Mouse (Mus musculus): ENCODE measurements around the gene Cmah. TPM values are rescaled to one million over a fixed set of nuclear protein-coding genes. Genes with fewer than 3 reads are reported as not detected.

The Cmah gene
- total RNA-seq, 2 experiments from 2014 or later, result 1.3 to 2.3 TPM

GRCm38 (mm10) chr13:24507156-24507555 lies 180.0 kb downstream of the Cmah start:
- ATAC-seq (replicated peaks; ENCODE audit: poor library complexity), result no peak

DNA sequence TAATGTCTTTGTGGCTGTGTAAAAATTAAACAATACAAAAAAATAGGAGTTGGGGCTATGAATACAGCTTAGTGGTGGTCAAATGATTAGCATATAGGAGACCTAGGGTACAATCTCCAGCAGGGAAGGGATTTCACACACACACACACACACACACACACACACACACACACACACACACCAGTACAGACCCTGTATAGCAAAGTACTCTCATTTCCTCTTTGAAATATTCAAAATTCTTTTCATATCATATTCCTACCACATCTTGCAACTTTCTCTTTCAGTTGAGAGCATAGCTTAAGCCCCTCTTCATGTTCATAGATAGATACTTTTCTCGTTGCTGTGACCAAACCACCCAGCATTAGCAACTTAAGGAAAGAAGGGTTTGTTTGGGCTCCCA lies 181.7 kb downstream of the Cmah start:
- ATAC-seq (replicated peaks; ENCODE audit: poor library complexity), result 0 out of 2 replicates have a peak, but pooled peaks have one; percentile 44

- ATAC-seq (replicated peaks; ENCODE audit: poor library complexity), result peak; percentile 61
Measured at GRCm38 (mm10) chr13:24511367-24511766, 184.2 kb downstream of the Cmah start.

GRCm38 (mm10) chr13:24511932-24512520 lies 184.8 kb downstream of the Cmah start:
- no peak for ATAC-seq (replicated peaks; ENCODE audit: poor library complexity)

DNA sequence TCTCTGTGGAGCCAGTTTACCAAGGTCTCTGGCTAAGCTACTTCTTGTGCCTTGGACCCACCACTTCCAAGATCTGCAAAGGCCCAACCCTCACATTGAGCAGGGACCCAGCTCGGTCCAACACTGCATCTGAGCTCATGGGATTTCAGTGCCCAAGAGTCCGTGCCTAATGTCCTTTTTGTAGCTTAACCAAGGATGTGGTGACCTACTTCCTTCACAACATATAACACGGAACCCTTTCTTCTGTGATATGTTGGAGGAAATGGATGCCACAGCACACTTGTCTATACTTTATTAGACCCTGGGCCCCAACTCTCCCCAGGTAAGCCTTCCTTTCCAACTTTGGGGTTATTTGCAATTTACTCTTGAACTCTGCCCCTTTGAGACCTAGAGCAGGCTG lies 186.5 kb downstream of the Cmah start:
- ATAC-seq (replicated peaks; ENCODE audit: poor library complexity), result no peak

DNA sequence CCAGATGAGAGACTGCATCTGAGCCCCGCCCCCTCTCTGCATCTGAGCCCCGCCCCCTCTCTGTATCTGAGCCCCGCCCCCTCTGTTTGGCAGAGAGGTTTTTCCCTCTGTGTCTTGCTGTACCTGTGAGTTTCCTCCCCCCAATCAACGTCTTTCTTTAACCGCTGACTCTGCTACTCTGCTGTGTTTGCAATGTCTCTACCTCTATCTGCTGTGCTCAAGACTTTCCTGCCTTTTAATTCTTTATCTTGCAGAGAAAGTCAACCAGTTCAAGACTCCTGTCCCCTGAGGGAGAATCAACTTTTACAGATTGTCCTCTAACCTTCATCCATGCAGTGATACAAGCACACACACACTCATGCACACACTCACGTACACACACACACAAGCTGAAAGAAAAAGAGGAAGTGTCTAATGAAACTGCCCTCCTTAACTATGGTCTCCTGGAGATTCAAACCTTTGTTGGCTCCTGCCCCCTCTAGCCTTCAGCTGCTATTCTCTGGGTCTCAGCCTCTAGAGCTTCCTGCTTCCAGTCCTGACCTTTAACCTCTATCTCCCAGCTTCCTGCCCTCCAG lies 188.0 kb downstream of the Cmah start:
- peak; percentile 67 for ATAC-seq (replicated peaks; ENCODE audit: poor library complexity)

GRCm38 (mm10) chr13:24517757-24518156 lies 190.6 kb downstream of the Cmah start:
- ATAC-seq (replicated peaks; ENCODE audit: poor library complexity), result no peak

GRCm38 (mm10) chr13:24518887-24519286 lies 191.7 kb downstream of the Cmah start:
- ATAC-seq (replicated peaks; ENCODE audit: poor library complexity), result peak; percentile 60

DNA sequence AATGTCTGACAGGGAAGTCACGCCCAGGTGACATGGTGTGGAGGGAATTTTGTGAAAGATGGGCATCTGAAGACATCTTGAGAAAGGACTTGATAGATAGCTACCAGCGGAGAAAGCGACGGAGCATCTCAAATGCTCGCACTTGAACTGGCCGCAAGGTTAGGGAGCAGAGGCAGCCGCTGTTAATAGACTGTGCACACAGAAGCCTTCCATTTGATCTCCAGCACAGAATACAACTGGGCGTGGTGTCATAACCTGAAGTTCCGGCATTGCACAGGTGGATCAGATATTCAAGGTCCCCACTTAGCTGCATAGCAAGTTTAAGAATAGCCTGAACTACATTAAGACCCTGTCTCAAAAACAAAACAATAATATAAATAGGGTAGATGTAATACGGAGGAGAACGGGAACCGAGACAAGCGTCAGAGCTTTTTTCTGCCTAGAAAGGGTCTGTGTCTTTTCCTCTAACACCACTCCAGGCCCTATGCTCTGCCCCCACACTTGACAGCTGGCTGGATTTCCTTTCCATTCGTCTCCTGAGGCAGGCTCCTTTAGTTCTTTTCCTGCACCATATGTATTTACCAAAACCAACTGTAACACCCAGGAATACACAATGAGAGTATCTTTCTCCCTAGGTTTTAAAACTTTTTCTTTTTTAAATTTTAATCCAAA lies 192.9 kb downstream of the Cmah start:
- no peak for ATAC-seq (replicated peaks; ENCODE audit: poor library complexity)

DNA sequence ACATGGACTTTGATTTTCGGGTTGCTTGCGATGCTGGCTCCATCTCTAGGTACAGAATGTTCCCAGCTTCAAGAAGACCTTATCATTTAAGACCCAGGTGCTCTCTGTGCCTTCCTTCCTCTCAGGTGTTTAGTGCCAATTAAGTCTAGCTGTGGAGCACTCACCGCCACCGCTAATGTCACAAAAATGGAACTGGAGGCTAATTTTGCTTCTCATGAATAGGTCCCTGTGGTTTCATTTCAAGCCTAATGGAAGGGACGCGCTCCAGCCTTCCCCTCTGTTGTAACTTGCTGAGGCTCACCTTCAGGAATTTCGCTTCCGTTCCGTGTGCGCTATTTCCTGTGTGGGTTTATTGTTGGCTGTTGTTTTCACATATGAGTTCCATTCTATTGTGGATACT lies 193.6 kb downstream of the Cmah start:
- no peak for ATAC-seq (replicated peaks; ENCODE audit: poor library complexity)

GRCm38 (mm10) chr13:24521446-24522342 lies 194.5 kb downstream of the Cmah start:
- no peak for ATAC-seq (replicated peaks; ENCODE audit: poor library complexity)

DNA sequence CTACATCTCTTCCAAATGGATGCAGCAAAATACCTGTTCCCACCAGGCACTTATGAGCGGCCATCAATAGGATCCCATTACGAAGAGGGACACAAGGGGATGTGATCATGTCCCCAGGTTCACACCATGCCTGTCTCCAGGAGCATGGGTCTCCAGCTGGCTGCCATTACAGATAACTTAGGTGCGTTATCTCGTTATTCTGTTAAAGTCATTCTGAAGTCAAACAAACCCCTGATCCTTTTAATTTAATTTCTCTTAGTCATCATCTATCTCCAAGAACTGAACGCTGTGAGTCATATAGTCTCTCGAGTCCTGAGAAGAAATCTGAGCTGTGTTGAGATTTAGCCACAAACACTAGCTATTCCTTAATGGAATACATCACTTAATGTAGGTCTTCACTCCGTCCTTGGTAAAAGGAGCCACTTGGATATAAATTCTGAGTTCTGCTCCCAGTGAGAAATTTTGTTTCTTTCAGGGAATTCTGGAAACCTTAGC lies 195.2 kb downstream of the Cmah start:
- no peak for ATAC-seq (replicated peaks; ENCODE audit: poor library complexity)

DNA sequence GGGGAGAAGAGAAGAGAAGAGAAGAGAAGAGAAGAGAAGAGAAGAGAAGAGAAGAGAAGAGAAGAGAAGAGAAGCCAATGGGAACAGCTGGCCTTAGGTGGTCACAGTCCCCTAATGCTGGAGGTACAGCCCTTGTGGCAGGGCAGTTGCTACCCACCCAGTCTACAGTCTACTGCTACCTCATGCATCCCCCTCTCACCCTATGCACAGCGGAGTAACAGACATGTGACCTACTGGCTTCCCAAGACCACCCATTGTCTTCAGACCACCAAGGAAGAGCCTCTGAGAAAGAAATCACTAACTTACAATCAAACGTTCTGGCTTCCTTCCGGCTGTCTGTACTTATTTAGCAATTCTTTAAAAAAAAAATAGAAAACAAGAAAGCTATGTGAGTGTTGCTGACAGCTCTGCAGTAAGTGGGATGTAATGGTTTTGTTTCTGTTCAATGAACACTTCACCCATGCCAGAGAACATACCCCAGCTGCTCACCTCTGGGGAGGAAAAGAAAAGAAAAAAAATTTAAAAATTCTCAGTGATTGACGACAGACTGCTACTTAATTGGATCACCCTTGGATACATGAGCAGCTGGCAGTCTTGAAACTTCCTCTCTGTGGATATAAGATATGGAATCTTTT lies 196.5 kb downstream of the Cmah start:
- ATAC-seq (replicated peaks; ENCODE audit: poor library complexity), result no peak

- peak; percentile 53 for ATAC-seq (replicated peaks; ENCODE audit: poor library complexity)
Measured at GRCm38 (mm10) chr13:24524468-24524867, 197.3 kb downstream of the Cmah start.

DNA sequence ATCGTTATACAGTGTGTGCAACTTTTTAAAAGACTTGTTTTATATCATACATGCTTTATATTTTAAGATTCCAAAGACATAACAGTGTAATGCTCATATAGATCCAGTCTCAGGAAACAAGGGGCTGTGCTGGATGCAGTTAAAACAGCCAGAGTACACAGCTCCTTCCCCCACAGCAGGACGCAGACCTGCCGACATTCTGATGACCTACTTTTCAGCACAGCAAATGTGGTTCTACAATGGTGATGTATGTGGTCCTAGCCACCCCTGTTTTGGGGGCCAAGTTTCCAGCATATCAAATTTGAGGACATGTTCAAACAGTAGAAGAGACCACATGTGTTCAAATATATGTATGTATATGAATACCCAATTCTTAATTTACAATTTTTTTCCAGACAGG lies 198.3 kb downstream of the Cmah start:
- no peak for ATAC-seq (replicated peaks; ENCODE audit: poor library complexity)

DNA sequence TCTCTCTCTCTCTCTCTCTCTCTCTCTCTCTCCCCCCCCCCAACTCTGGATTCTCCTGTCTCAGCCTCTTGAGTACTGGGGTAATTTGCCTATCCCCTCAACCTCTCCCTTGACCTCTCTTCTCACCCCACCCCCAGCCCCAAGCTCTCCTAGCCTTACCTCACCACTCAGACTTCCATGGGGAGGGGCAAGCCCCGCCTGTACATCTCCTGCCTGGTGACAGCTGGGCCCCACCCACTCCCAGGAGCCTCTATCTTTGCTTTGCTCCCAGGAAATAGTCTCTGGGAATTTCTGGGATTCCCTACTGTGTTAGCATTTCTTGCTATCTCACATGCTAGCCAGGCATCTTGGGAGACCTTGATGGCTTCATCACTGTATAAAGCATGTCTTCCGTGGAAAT lies 199.7 kb downstream of the Cmah start:
- no peak for ATAC-seq (replicated peaks; ENCODE audit: poor library complexity)

Other genes starting within 250 kb of the Cmah start
- gene Carmil1, start 46.6 kb upstream of the Cmah start, total RNA-seq (2015), result 3.7 and 3.8 TPM in 2 replicates
- 4.9 and 5.6 TPM in 2 replicates for gene Carmil1, start 46.6 kb upstream of the Cmah start, total RNA-seq (2017)

All from megakaryocyte progenitor cell, adult 5-6 weeks (primary cell).